Mouse (Mus musculus) left cerebral cortex, adult 2 months (tissue): ENCODE results near the gene Cldn1. TPM values are rescaled to one million over a fixed set of nuclear protein-coding genes. Genes with fewer than 3 reads are reported as not detected.
A peak's percentile ranks its signal among the peaks of the same experiment; 100 is the strongest.

Source experiments
- DNase-seq, 2 experiments: peaks; one replicate each; pipeline ENCODE4 v3.0.0; 2021 to 2022; ENCODE audit warnings: low spot score in 2 of 2, mixed read lengths in 1 of 2; ENCODE audit errors: extremely low spot score in 1 of 2
- H3K27ac ChIP-seq: fragments of 200-600 bp; 2 replicates; pipeline ENCODE4 v1.8.1; 2022
- H3K4me3 ChIP-seq: fragments of 200-600 bp; 2 replicates; pipeline ENCODE4 v1.8.1; 2022
- CTCF ChIP-seq: fragments of 200-600 bp; IDR thresholded peaks from 2 replicates; pipeline ENCODE4 v1.8.1; 2022; ENCODE audit warnings: antibody characterized with exemption, mild to moderate bottlenecking, moderate library complexity
- intact Hi-C: fragments of 180-260 bp; cut with DNase I; formaldehyde crosslinking; loops from one replicate; pipeline ENCODE4 v1.15.1; 2025
- long read RNA-seq, 2 experiments: library from polyadenylated mRNA; stranded (forward); transcript quantifications; one replicate each; pipeline ENCODE4 v2.0.0; 2021; ENCODE audit warnings: borderline mapping rate in 2 of 2
- total RNA-seq, 2 experiments: library from RNA; stranded (reverse); gene quantifications; 2 replicates each; pipeline ENCODE4 v1.2.3; 2021

The Cldn1 gene
- 1 to 10 TPM; 2.1 to 2.2 TPM for total RNA-seq
- long read RNA-seq, experiment 1 = 0 reads
- long read RNA-seq, experiment 2 = 0 reads

GRCm38 (mm10) chr16:26371325-26372053 lies at the start of gene Cldn1:
Cldn1 (minus strand) TSS chr16:26371841.
- peak; percentile 91 for TF ChIP-seq CTCF
- Histone ChIP-seq H3K4me3 (peak within 1 kb of the TSS; percentile 47), H3K27ac (no peak within 1 kb of the TSS)
- DNase-seq = peak; percentile 76 to 91
- intact Hi-C loops = loop anchor here (2.0 to 5.0 kb wide), 3 partner anchors 119 to 409 kb away; no protein-coding TSS in a partner anchor

DNA sequence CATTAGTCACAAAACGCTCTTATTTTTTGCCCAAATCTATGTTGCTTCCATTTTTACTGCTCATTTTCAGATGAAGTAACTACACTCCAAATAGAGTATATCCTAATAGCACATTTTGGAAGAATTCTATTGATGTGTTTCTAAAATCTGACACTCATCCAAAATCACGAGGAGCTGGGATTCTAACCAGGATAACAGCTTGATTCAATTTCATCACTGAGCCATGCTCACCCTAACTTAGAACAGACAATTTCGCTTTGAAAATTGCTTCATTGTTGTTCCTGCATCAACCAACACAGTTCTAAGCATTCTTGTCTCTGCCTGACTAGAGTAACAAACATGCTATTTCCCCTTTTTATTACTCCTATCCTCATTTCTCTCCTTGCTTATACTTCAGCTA lies 47.0 kb upstream of the Cldn1 start:
- H3K4me3 ChIP-seq = no peak overlapping the region
- intact Hi-C loops = no loop called here
- H3K27ac ChIP-seq = no peak overlapping the region
- no peak for DNase-seq
- no peak for TF ChIP-seq CTCF

GRCm38 (mm10) chr16:26404070-26404469 lies 32.4 kb upstream of the Cldn1 start:
- intact Hi-C loops = no loop called here
- DNase-seq = no peak
- H3K4me3 ChIP-seq = no peak overlapping the region
- TF ChIP-seq CTCF = no peak
- H3K27ac ChIP-seq = no peak overlapping the region

DNA sequence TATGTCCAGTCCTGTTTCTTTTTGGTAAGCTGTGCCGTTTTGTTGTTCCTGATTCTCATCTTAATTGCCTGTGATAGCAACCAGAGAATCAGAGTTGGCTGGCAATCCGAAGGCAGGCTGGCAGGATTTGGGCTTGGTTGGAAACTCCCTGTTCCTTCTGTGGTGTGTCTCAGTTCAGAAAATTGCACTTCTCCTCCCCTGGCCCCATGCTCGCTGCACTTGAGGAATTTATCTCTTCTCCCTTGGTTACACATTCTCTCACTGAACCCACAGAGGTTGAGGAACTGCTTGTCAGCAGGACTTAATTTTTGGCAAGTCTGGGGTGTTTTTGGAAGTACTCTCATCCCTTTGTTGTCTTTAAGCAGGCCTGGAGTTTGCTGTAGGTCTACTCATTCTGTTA lies 29.3 kb upstream of the Cldn1 start:
- no peak for TF ChIP-seq CTCF
- DNase-seq = no peak
- intact Hi-C loops = no loop called here
- no peak overlapping the region for H3K27ac ChIP-seq
- no peak overlapping the region for H3K4me3 ChIP-seq

DNA sequence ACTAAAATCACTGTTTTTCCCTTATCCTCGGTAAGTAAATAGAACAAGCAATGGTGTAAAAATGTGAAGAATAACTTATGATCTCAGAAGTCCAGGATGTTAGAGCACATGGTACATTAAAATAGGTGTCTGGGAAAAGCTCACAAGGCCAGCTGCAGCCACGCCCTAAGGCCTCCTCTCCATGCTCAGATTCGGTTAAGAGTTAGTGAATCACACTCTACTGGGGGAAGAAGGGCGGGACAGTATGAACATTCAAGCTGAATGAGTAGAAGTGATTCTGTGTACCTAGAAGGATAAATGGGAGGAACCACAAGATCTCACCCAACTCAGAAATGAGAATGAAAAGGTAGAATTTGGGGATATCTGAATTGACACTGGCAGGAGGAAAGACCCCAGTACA lies 28.9 kb upstream of the Cldn1 start:
- intact Hi-C loops = no loop called here
- no peak overlapping the region for H3K27ac ChIP-seq
- no peak overlapping the region for H3K4me3 ChIP-seq
- no peak for TF ChIP-seq CTCF
- no peak for DNase-seq

GRCm38 (mm10) chr16:26390936-26391335 lies 19.3 kb upstream of the Cldn1 start:
- no peak for TF ChIP-seq CTCF
- intact Hi-C loops = no loop called here

DNA sequence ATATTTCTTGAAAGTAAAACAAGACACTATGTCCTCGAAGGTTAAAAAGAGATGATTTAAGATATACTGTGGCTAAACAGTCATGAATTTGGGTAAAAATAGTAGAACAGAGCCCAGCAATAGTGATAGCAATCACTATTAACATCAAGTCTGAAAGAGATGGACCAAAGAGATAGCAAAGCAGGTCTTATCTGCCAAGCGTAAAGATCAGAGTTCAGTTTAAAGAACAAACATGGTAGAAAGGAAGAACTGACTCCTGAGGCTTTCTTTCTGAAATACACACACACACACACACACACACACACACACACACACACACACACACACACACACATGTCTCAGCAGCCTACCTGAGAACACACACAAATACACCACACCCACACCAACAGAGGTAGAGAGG lies 14.5 kb upstream of the Cldn1 start:
- intact Hi-C loops = no loop called here
- DNase-seq = no peak
- Histone ChIP-seq H3K27ac (no peak overlapping the region), H3K4me3 (no peak overlapping the region)
- TF ChIP-seq CTCF = no peak

More at GRCm38 (mm10) chr16:26390936-26391335, 19.3 kb upstream of the Cldn1 start:
- Histone ChIP-seq H3K4me3 (no peak overlapping the region), H3K27ac (no peak overlapping the region)
- DNase-seq = no peak

DNA sequence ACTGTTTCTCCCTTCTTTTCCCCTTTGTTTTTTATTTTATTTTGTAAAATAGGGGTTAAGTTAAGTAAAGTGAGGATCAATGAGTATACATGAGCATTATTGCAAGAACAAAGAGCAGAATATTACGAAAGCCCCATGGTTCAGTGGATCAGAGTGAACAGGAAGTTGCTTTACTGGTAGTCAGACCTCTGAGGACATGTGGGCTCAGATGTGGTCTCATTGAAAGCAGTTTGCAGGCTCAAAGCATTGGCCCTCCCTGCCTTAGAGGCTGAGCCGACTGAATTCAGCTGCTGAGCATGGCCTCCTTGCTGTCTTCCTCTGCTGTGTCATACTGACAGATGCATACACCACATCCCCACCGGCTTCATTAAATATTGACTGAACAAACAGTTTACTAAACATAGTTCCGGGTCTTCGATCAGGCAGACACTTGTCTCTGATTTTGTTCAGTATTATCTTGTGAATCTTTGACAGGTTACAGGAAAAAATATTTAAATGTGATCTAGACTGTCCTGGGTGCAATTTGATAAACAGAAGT lies 12.5 kb upstream of the Cldn1 start:
- intact Hi-C loops = no loop called here
- no peak overlapping the region for H3K4me3 ChIP-seq
- H3K27ac ChIP-seq = no peak overlapping the region
- no peak for DNase-seq
- no peak for TF ChIP-seq CTCF

- Histone ChIP-seq H3K27ac (no peak overlapping the region), H3K4me3 (no peak overlapping the region)
- TF ChIP-seq CTCF = no peak
- intact Hi-C loops = no loop called here
- no peak for DNase-seq
These were observed 5.5 kb upstream of the Cldn1 start for GRCm38 (mm10) chr16:26377170-26377569.

- no peak overlapping the region for H3K4me3 ChIP-seq
- H3K27ac ChIP-seq = no peak overlapping the region
- no peak for TF ChIP-seq CTCF
- intact Hi-C loops = loop anchor here (2.0 to 5.0 kb wide), 3 partner anchors 118 to 408 kb away; no protein-coding TSS in a partner anchor
- DNase-seq = no peak
These were observed 1.5 kb downstream of the Cldn1 start for GRCm38 (mm10) chr16:26370127-26370526.

DNA sequence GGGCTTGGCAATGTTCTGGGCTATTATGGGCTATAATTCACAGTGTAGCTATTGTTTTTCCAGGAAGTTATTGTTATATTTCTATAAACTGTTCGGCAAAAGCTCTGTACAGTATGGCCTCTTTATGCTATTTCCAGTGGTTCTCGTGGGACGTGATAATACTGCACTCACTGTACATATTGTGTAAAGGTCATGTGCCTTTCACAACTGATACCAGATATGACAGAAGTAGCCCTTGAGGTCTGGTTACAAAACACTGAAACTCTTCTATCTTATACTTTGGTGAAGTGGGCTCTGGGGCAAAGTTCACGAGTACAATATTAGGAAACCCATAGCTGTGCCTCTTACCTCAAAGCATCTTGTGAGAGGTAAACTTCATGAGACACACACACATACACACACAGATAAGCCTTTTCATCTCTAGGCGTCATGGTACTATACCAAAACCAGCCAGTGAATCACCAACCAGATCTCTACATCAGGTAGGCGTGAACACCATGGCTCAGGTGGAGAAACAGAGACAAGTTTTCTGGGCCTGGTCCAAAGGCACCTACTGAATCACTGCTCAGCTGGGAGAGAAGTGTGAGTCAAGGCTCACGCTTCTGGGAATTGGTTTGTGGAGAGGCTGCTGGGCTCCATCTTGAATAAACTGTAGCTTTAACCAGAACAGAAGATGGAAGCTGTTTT lies 2.5 kb downstream of the Cldn1 start:
- DNase-seq = no peak
- no peak for TF ChIP-seq CTCF
- intact Hi-C loops = no loop called here
- Histone ChIP-seq H3K4me3 (no peak overlapping the region), H3K27ac (no peak overlapping the region)

DNA sequence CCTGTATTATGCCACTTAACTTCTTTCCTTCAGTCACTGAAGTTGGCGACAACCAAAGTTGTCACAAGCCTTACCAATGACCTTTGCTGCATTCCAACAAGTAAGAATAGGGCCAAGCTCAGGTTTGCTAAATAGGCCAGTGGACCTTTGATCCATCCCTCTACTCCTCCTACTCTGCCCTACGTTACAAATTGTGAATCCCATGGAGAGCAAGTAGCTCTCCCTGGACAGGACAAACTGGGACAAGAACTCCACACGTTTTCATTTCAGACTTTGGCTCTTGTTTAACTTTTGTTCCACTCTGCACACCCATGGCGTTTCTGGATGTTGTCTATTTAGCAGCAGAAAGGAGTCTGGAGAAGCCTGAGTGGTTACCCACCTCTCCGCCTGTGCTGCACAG lies 3.5 kb downstream of the Cldn1 start:
- Histone ChIP-seq H3K27ac (no peak overlapping the region), H3K4me3 (no peak overlapping the region)
- DNase-seq = no peak
- TF ChIP-seq CTCF = no peak
- intact Hi-C loops = no loop called here
